Mouse (Mus musculus) kidney, adult 8-10 months (tissue): Measurements from ENCODE around the gene Xkr8.
A peak's percentile ranks its signal among the peaks of the same experiment; 100 is the strongest.
"Not testable (repeated sequence)": the region's sequence is repeated elsewhere in the genome, so short reads cannot be mapped to it uniquely, and the experiment has no call there.

Source experiments
- DNase-seq, 2 experiments: peaks; one replicate each; pipeline ENCODE4 v3.0.0; 2022

Gene Xkr8

GRCm38 (mm10) chr4:132732148-132732684 lies at the start of gene Xkr8:
Gene Xkr8, minus strand, starts transcription at chr4:132732546.
- peak; percentile 90 for DNase-seq

GRCm38 (mm10) chr4:132780288-132780687 lies 47.9 kb upstream of the Xkr8 start:
- no peak for DNase-seq

- DNase-seq, result no peak
These were observed 46.3 kb upstream of the Xkr8 start for GRCm38 (mm10) chr4:132778562-132779201.

- DNase-seq, result peak in 1 of 2 experiments; percentile 77
These were observed 44.4 kb upstream of the Xkr8 start for GRCm38 (mm10) chr4:132776764-132777163.

- DNase-seq, result no peak
These were observed 42.6 kb upstream of the Xkr8 start for GRCm38 (mm10) chr4:132774905-132775304.

GRCm38 (mm10) chr4:132771776-132772175 lies 39.4 kb upstream of the Xkr8 start:
- DNase-seq, result no peak

GRCm38 (mm10) chr4:132767914-132768876 lies 35.8 kb upstream of the Xkr8 start, which contains the start of gene Rpa2:
Gene Rpa2, plus strand, starts transcription at chr4:132768332.
- peak; percentile 99 to 100 for DNase-seq

- not testable (repeated sequence) for DNase-seq
These were observed 30.8 kb upstream of the Xkr8 start for GRCm38 (mm10) chr4:132763125-132763524.

GRCm38 (mm10) chr4:132762602-132763001 lies 30.3 kb upstream of the Xkr8 start:
- peak in 1 of 2 experiments; percentile 18 for DNase-seq

- DNase-seq, result peak in 1 of 2 experiments; percentile 25
These were observed 27.9 kb upstream of the Xkr8 start for GRCm38 (mm10) chr4:132760296-132760695.

GRCm38 (mm10) chr4:132757633-132758351 lies 25.4 kb upstream of the Xkr8 start:
- no peak for DNase-seq

GRCm38 (mm10) chr4:132756974-132757373 lies 24.6 kb upstream of the Xkr8 start, which contains the start of gene Smpdl3b:
Gene Smpdl3b, minus strand, starts transcription at chr4:132757252.
- DNase-seq, result peak; percentile 72 to 83

GRCm38 (mm10) chr4:132752992-132753391 lies 20.6 kb upstream of the Xkr8 start:
- DNase-seq, result no peak

GRCm38 (mm10) chr4:132749258-132749982 lies 17.1 kb upstream of the Xkr8 start:
- DNase-seq, result no peak

GRCm38 (mm10) chr4:132748778-132749177 lies 16.4 kb upstream of the Xkr8 start:
- DNase-seq, result no peak

- DNase-seq, result peak; percentile 49 to 55
These were observed 15.4 kb upstream of the Xkr8 start for GRCm38 (mm10) chr4:132747664-132748259.

- no peak for DNase-seq
These were observed 14.7 kb upstream of the Xkr8 start for GRCm38 (mm10) chr4:132746911-132747517.

GRCm38 (mm10) chr4:132743992-132744911 lies 11.9 kb upstream of the Xkr8 start:
- DNase-seq, result no peak

- no peak for DNase-seq
These were observed 9.1 kb upstream of the Xkr8 start for GRCm38 (mm10) chr4:132741491-132741890.

GRCm38 (mm10) chr4:132737154-132737553 lies 4.8 kb upstream of the Xkr8 start:
- DNase-seq, result not testable (repeated sequence)
